Mouse (Mus musculus): ENCODE results near the gene Schip1. TPM values are rescaled to one million over a fixed set of nuclear protein-coding genes. Genes with fewer than 3 reads are reported as not detected.
A peak's percentile ranks its signal among the peaks of the same experiment; 100 is the strongest.

Gene Schip1
- polyA plus RNA-seq, 1 experiment from 2014 or later = 47.2 TPM

- Histone ChIP-seq H3K36me3 (ENCODE audit: control insufficient read depth, insufficient read depth, low read length) (no peaks in the 10 kb centered on the region), H3K27me3 (ENCODE audit: control insufficient read depth, insufficient read depth, low read length) (no peaks in the 10 kb centered on the region), H3K9ac (replicated peaks; ENCODE audit: low read depth, low read length) (no peak overlapping the region), H3K4me2 (replicated peaks; ENCODE audit: low read depth, low read length) (no peak overlapping the region), H3K4me1 (ENCODE audit: control insufficient read depth, insufficient read depth, low read length) (no peaks in the 10 kb centered on the region), H3K4me3 (ENCODE audit: low read depth, low read length) (no peak overlapping the region), H3K9me3 (ENCODE audit: control insufficient read depth, low read depth, low read length) (no peaks in the 10 kb centered on the region), H3K27ac (ENCODE audit: low read length) (no peak overlapping the region)
- no peak for ATAC-seq (ENCODE audit: insufficient number of reproducible peaks, insufficient read depth, low FRiP score, low read depth)
- 79% methylated on average over 6 of the region's 6 CpGs for WGBS
Observed at GRCm38 (mm10) chr3:68270246-68270645, 205.6 kb downstream of the Schip1 start.

- Histone ChIP-seq H3K9me3 (ENCODE audit: control insufficient read depth, low read depth, low read length) (no peaks in the 10 kb centered on the region), H3K4me1 (ENCODE audit: control insufficient read depth, insufficient read depth, low read length) (no peaks in the 10 kb centered on the region), H3K27me3 (ENCODE audit: control insufficient read depth, insufficient read depth, low read length) (no peaks in the 10 kb centered on the region), H3K4me3 (ENCODE audit: low read depth, low read length) (no peak overlapping the region), H3K27ac (ENCODE audit: low read length) (no peak overlapping the region), H3K4me2 (replicated peaks; ENCODE audit: low read depth, low read length) (no peak overlapping the region), H3K36me3 (ENCODE audit: control insufficient read depth, insufficient read depth, low read length) (no peaks in the 10 kb centered on the region), H3K9ac (replicated peaks; ENCODE audit: low read depth, low read length) (no peak overlapping the region)
- 63% methylated on average over 3 of the region's 3 CpGs for WGBS
- ATAC-seq (ENCODE audit: insufficient number of reproducible peaks, insufficient read depth, low FRiP score, low read depth) = no peak
Observed at GRCm38 (mm10) chr3:68271457-68271856, 206.9 kb downstream of the Schip1 start.

GRCm38 (mm10) chr3:68271881-68272280 is 207.3 kb downstream of the Schip1 start:
- H3K27ac ChIP-seq (ENCODE audit: low read length) = no peak overlapping the region
- H3K4me2 ChIP-seq (replicated peaks; ENCODE audit: low read depth, low read length) = no peak overlapping the region
- no peak for ATAC-seq (ENCODE audit: insufficient number of reproducible peaks, insufficient read depth, low FRiP score, low read depth)
- no peak overlapping the region for H3K4me3 ChIP-seq (ENCODE audit: low read depth, low read length)
- H3K9ac ChIP-seq (replicated peaks; ENCODE audit: low read depth, low read length) = no peak overlapping the region
- WGBS = 72% methylated on average over 3 of the region's 3 CpGs
- no peaks in the 10 kb centered on the region for H3K4me1 ChIP-seq (ENCODE audit: control insufficient read depth, insufficient read depth, low read length)
- H3K9me3 ChIP-seq (ENCODE audit: control insufficient read depth, low read depth, low read length) = no peaks in the 10 kb centered on the region
- no peaks in the 10 kb centered on the region for H3K27me3 ChIP-seq (ENCODE audit: control insufficient read depth, insufficient read depth, low read length)
- no peaks in the 10 kb centered on the region for H3K36me3 ChIP-seq (ENCODE audit: control insufficient read depth, insufficient read depth, low read length)

GRCm38 (mm10) chr3:68282844-68283594 is 218.4 kb downstream of the Schip1 start:
- H3K4me3 ChIP-seq (ENCODE audit: low read depth, low read length) = no peak overlapping the region
- WGBS = 30% methylated on average over 7 of the region's 7 CpGs
- no peaks in the 10 kb centered on the region for H3K4me1 ChIP-seq (ENCODE audit: control insufficient read depth, insufficient read depth, low read length)
- no peaks in the 10 kb centered on the region for H3K27me3 ChIP-seq (ENCODE audit: control insufficient read depth, insufficient read depth, low read length)
- peak overlapping the region; percentile 18 for H3K4me2 ChIP-seq (replicated peaks; ENCODE audit: low read depth, low read length)
- no peak overlapping the region for H3K27ac ChIP-seq (ENCODE audit: low read length)
- H3K9ac ChIP-seq (replicated peaks; ENCODE audit: low read depth, low read length) = no peak overlapping the region
- no peaks in the 10 kb centered on the region for H3K36me3 ChIP-seq (ENCODE audit: control insufficient read depth, insufficient read depth, low read length)
- ATAC-seq (ENCODE audit: insufficient number of reproducible peaks, insufficient read depth, low FRiP score, low read depth) = no peak
- no peaks in the 10 kb centered on the region for H3K9me3 ChIP-seq (ENCODE audit: control insufficient read depth, low read depth, low read length)

- H3K4me3 ChIP-seq (ENCODE audit: low read depth, low read length) = no peak overlapping the region
- no peaks in the 10 kb centered on the region for H3K27me3 ChIP-seq (ENCODE audit: control insufficient read depth, insufficient read depth, low read length)
- no peak overlapping the region for H3K9ac ChIP-seq (replicated peaks; ENCODE audit: low read depth, low read length)
- H3K9me3 ChIP-seq (ENCODE audit: control insufficient read depth, low read depth, low read length) = no peaks in the 10 kb centered on the region
- peak overlapping the region; percentile 18 for H3K4me2 ChIP-seq (replicated peaks; ENCODE audit: low read depth, low read length)
- H3K4me1 ChIP-seq (ENCODE audit: control insufficient read depth, insufficient read depth, low read length) = no peaks in the 10 kb centered on the region
- ATAC-seq (ENCODE audit: insufficient number of reproducible peaks, insufficient read depth, low FRiP score, low read depth) = no peak
- no peaks in the 10 kb centered on the region for H3K36me3 ChIP-seq (ENCODE audit: control insufficient read depth, insufficient read depth, low read length)
- 39% methylated on average over 10 of the region's 10 CpGs for WGBS
- 0 out of 2 replicates have a peak overlapping the region, but pooled peaks have one; percentile 27 for H3K27ac ChIP-seq (ENCODE audit: low read length)
Observed at GRCm38 (mm10) chr3:68283595-68283991, 219.0 kb downstream of the Schip1 start.

- no peak overlapping the region for H3K9ac ChIP-seq (replicated peaks; ENCODE audit: low read depth, low read length)
- ATAC-seq (ENCODE audit: insufficient number of reproducible peaks, insufficient read depth, low FRiP score, low read depth) = no peak
- no peaks in the 10 kb centered on the region for H3K9me3 ChIP-seq (ENCODE audit: control insufficient read depth, low read depth, low read length)
- 89% methylated on average over 2 of the region's 2 CpGs for WGBS
- H3K4me1 ChIP-seq (ENCODE audit: control insufficient read depth, insufficient read depth, low read length) = no peaks in the 10 kb centered on the region
- H3K4me2 ChIP-seq (replicated peaks; ENCODE audit: low read depth, low read length) = no peak overlapping the region
- H3K4me3 ChIP-seq (ENCODE audit: low read depth, low read length) = no peak overlapping the region
- H3K36me3 ChIP-seq (ENCODE audit: control insufficient read depth, insufficient read depth, low read length) = no peaks in the 10 kb centered on the region
- no peak overlapping the region for H3K27ac ChIP-seq (ENCODE audit: low read length)
- no peaks in the 10 kb centered on the region for H3K27me3 ChIP-seq (ENCODE audit: control insufficient read depth, insufficient read depth, low read length)
Observed at GRCm38 (mm10) chr3:68284500-68284899, 219.9 kb downstream of the Schip1 start.

- Histone ChIP-seq H3K4me1 (ENCODE audit: control insufficient read depth, insufficient read depth, low read length) (no peaks in the 10 kb centered on the region), H3K9ac (replicated peaks; ENCODE audit: low read depth, low read length) (no peak overlapping the region), H3K9me3 (ENCODE audit: control insufficient read depth, low read depth, low read length) (no peaks in the 10 kb centered on the region), H3K27me3 (ENCODE audit: control insufficient read depth, insufficient read depth, low read length) (no peaks in the 10 kb centered on the region), H3K4me2 (replicated peaks; ENCODE audit: low read depth, low read length) (no peak overlapping the region), H3K27ac (ENCODE audit: low read length) (no peak overlapping the region), H3K36me3 (ENCODE audit: control insufficient read depth, insufficient read depth, low read length) (no peaks in the 10 kb centered on the region), H3K4me3 (ENCODE audit: low read depth, low read length) (no peak overlapping the region)
- no peak for ATAC-seq (ENCODE audit: insufficient number of reproducible peaks, insufficient read depth, low FRiP score, low read depth)
- WGBS = 85% methylated on average over 7 of the region's 7 CpGs
Observed at GRCm38 (mm10) chr3:68296752-68297151, 232.2 kb downstream of the Schip1 start.

- H3K36me3 ChIP-seq (ENCODE audit: control insufficient read depth, insufficient read depth, low read length) = no peaks in the 10 kb centered on the region
- H3K27me3 ChIP-seq (ENCODE audit: control insufficient read depth, insufficient read depth, low read length) = no peaks in the 10 kb centered on the region
- no peaks in the 10 kb centered on the region for H3K4me1 ChIP-seq (ENCODE audit: control insufficient read depth, insufficient read depth, low read length)
- no peak overlapping the region for H3K4me3 ChIP-seq (ENCODE audit: low read depth, low read length)
- ATAC-seq (ENCODE audit: insufficient number of reproducible peaks, insufficient read depth, low FRiP score, low read depth) = no peak
- no peak overlapping the region for H3K9ac ChIP-seq (replicated peaks; ENCODE audit: low read depth, low read length)
- 44% methylated on average over 1 of the region's 1 CpGs for WGBS
- H3K27ac ChIP-seq (ENCODE audit: low read length) = no peak overlapping the region
- H3K9me3 ChIP-seq (ENCODE audit: control insufficient read depth, low read depth, low read length) = no peaks in the 10 kb centered on the region
- H3K4me2 ChIP-seq (replicated peaks; ENCODE audit: low read depth, low read length) = no peak overlapping the region
Observed at GRCm38 (mm10) chr3:68305647-68306046, 241.0 kb downstream of the Schip1 start.

GRCm38 (mm10) chr3:68306726-68307125 is 242.1 kb downstream of the Schip1 start:
- H3K27ac ChIP-seq (ENCODE audit: low read length) = no peak overlapping the region
- H3K4me2 ChIP-seq (replicated peaks; ENCODE audit: low read depth, low read length) = no peak overlapping the region
- no peaks in the 10 kb centered on the region for H3K9me3 ChIP-seq (ENCODE audit: control insufficient read depth, low read depth, low read length)
- ATAC-seq (ENCODE audit: insufficient number of reproducible peaks, insufficient read depth, low FRiP score, low read depth) = no peak
- H3K4me1 ChIP-seq (ENCODE audit: control insufficient read depth, insufficient read depth, low read length) = no peaks in the 10 kb centered on the region
- no peaks in the 10 kb centered on the region for H3K36me3 ChIP-seq (ENCODE audit: control insufficient read depth, insufficient read depth, low read length)
- no peak overlapping the region for H3K9ac ChIP-seq (replicated peaks; ENCODE audit: low read depth, low read length)
- no peaks in the 10 kb centered on the region for H3K27me3 ChIP-seq (ENCODE audit: control insufficient read depth, insufficient read depth, low read length)
- WGBS = 57% methylated on average over 4 of the region's 4 CpGs
- no peak overlapping the region for H3K4me3 ChIP-seq (ENCODE audit: low read depth, low read length)
